Mouse (Mus musculus): Measurements from ENCODE around the gene Tmem63c.

The Tmem63c gene

GRCm38 (mm10) chr12:87000840-87001176, 20.3 kb upstream of the Tmem63c start:
- DNase-seq (ENCODE audit: inconsistent ontology term), result peak; percentile 23

- DNase-seq (ENCODE audit: inconsistent ontology term), result no peak
Observed at GRCm38 (mm10) chr12:87002209-87002608, 18.9 kb upstream of the Tmem63c start.

GRCm38 (mm10) chr12:87002815-87003214, 18.3 kb upstream of the Tmem63c start:
- DNase-seq (ENCODE audit: inconsistent ontology term), result no peak

GRCm38 (mm10) chr12:87003606-87004005, 17.5 kb upstream of the Tmem63c start:
- DNase-seq (ENCODE audit: inconsistent ontology term), result no peak

GRCm38 (mm10) chr12:87004596-87004995, 16.5 kb upstream of the Tmem63c start:
- no peak for DNase-seq (ENCODE audit: inconsistent ontology term)

GRCm38 (mm10) chr12:87017041-87017440, 4.1 kb upstream of the Tmem63c start:
- DNase-seq (ENCODE audit: inconsistent ontology term), result no peak

GRCm38 (mm10) chr12:87018756-87019155, 2.4 kb upstream of the Tmem63c start:
- DNase-seq (ENCODE audit: inconsistent ontology term), result no peak

GRCm38 (mm10) chr12:87022006-87022405, 866 bp downstream of the Tmem63c start:
- DNase-seq (ENCODE audit: inconsistent ontology term), result no peak

GRCm38 (mm10) chr12:87023456-87023855, 2.3 kb downstream of the Tmem63c start:
- no peak for DNase-seq (ENCODE audit: inconsistent ontology term)

GRCm38 (mm10) chr12:87026109-87026870, 5.2 kb downstream of the Tmem63c start:
- peak; percentile 23 for DNase-seq (ENCODE audit: inconsistent ontology term)

GRCm38 (mm10) chr12:87026871-87027240, 5.7 kb downstream of the Tmem63c start:
- no peak for DNase-seq (ENCODE audit: inconsistent ontology term)

GRCm38 (mm10) chr12:87027391-87027790, 6.3 kb downstream of the Tmem63c start:
- no peak for DNase-seq (ENCODE audit: inconsistent ontology term)

- no peak for DNase-seq (ENCODE audit: inconsistent ontology term)
Observed at GRCm38 (mm10) chr12:87028068-87028467, 6.9 kb downstream of the Tmem63c start.

GRCm38 (mm10) chr12:87029251-87029976, 8.3 kb downstream of the Tmem63c start:
- DNase-seq (ENCODE audit: inconsistent ontology term), result no peak

- DNase-seq (ENCODE audit: inconsistent ontology term), result no peak
Observed at GRCm38 (mm10) chr12:87031163-87031763, 10.1 kb downstream of the Tmem63c start.

- DNase-seq (ENCODE audit: inconsistent ontology term), result no peak
Observed at GRCm38 (mm10) chr12:87036631-87037030, 15.5 kb downstream of the Tmem63c start.

- peak; percentile 6 for DNase-seq (ENCODE audit: inconsistent ontology term)
Observed at GRCm38 (mm10) chr12:87040166-87040565, 19.0 kb downstream of the Tmem63c start.

- DNase-seq (ENCODE audit: inconsistent ontology term), result no peak
Observed at GRCm38 (mm10) chr12:87040857-87041256, 19.7 kb downstream of the Tmem63c start.

GRCm38 (mm10) chr12:87042456-87042855, 21.3 kb downstream of the Tmem63c start:
- no peak for DNase-seq (ENCODE audit: inconsistent ontology term)

GRCm38 (mm10) chr12:87043221-87043620, 22.1 kb downstream of the Tmem63c start:
- DNase-seq (ENCODE audit: inconsistent ontology term), result no peak

GRCm38 (mm10) chr12:87044711-87045110, 23.6 kb downstream of the Tmem63c start:
- DNase-seq (ENCODE audit: inconsistent ontology term), result no peak

GRCm38 (mm10) chr12:87047536-87047935, 26.4 kb downstream of the Tmem63c start:
- no peak for DNase-seq (ENCODE audit: inconsistent ontology term)
